Mouse (Mus musculus): ENCODE data around the gene Cldn3. TPM values are rescaled to one million over a fixed set of nuclear protein-coding genes. Genes with fewer than 3 reads are reported as not detected.

Gene Cldn3
- total RNA-seq, 2 experiments from 2014 or later, result 0.29 TPM; not detected in 1

- DNase-seq (ENCODE audit: low spot score in 2 of 2), result no peak
These were observed 46.6 kb downstream of the Cldn3 start for GRCm38 (mm10) chr5:135032581-135032980.

GRCm38 (mm10) chr5:135034593-135034992 is 48.6 kb downstream of the Cldn3 start:
- DNase-seq (ENCODE audit: low spot score in 2 of 2), result no peak

GRCm38 (mm10) chr5:135035608-135036359 is 49.8 kb downstream of the Cldn3 start:
- no peak for DNase-seq (ENCODE audit: low spot score in 2 of 2)

Other genes starting within 250 kb of the Cldn3 start
- gene Eln, start 238.9 kb upstream of the Cldn3 start, total RNA-seq (2021), result 100 to 1,000 TPM; 334 to 400 TPM
- gene Tmem270, start 79.5 kb upstream of the Cldn3 start, total RNA-seq (2021), result not detected
- gene Cldn13, start 70.7 kb upstream of the Cldn3 start, total RNA-seq (2021), result not detected
- 10 to 100 TPM in 1 of 2 experiments, 1 to 10 TPM in 1; 8.7 to 10.3 TPM for gene Mettl27, start 53.8 kb upstream of the Cldn3 start, total RNA-seq (2021)
- gene Cldn4, start 39.3 kb upstream of the Cldn3 start, total RNA-seq (2021), result not detected
- 10 to 100 TPM; 44.0 to 44.6 TPM for gene Abhd11, start 22.9 kb downstream of the Cldn3 start, total RNA-seq (2021)
- 1 to 10 TPM; 4.5 to 5.1 TPM for gene Stx1a, start 37.3 kb downstream of the Cldn3 start, total RNA-seq (2021)
- 10 to 100 TPM; 23.8 to 25.2 TPM for gene Dnajc30, start 78.0 kb downstream of the Cldn3 start, total RNA-seq (2021)
- gene Bud23, start 78.7 kb downstream of the Cldn3 start, total RNA-seq (2021), result 10 to 100 TPM; 29.9 to 33.3 TPM
- 1 to 10 TPM; 3.2 to 4.1 TPM for gene Vps37d, start 92.1 kb downstream of the Cldn3 start, total RNA-seq (2021)
- 10 to 100 TPM; 13.8 to 24.6 TPM for gene Mlxipl, start 103.7 kb downstream of the Cldn3 start, total RNA-seq (2021)
- gene Tbl2, start 163.4 kb downstream of the Cldn3 start, total RNA-seq (2021), result 10 to 100 TPM; 18.3 to 22.2 TPM
- 10 to 100 TPM; 27.3 to 28.0 TPM for gene Bcl7b, start 182.1 kb downstream of the Cldn3 start, total RNA-seq (2021)
- gene Baz1b, start 201.1 kb downstream of the Cldn3 start, total RNA-seq (2021), result 10 to 100 TPM; 59.4 to 63.6 TPM

Measured in gastrocnemius, postnatal 4 days (tissue).